ENCODE assay signal across 9 mouse cellular contexts in the genomic region with DNA sequence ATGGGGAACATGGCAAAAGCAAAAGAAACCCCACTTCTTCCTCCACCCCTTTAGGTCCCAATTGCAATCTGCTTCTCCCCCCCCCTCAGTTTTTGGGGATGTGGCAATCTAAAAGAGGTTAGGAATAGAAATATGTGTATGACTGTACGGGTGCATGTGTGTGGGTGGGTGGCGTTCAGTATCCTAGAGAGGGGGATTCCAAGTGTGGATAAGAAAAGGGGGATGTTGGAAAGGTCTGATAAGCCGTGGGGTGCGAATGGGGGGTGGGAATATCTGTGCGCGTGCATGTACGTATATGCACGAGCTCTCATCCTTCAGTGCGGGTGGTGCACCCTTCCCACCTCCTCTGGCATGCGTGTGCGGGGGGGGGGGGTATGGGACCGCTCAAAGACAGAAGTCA. TPM values are rescaled to one million over a fixed set of nuclear protein-coding genes. Genes with fewer than 3 reads are reported as not detected.
DNase-seq lines count a peak whose midpoint lies in the region; ATAC-seq and TF ChIP-seq lines count a peak whose summit lies in the region.
"Had no signal": no experiment of that assay in that cellular context is flagged by ENCODE, and none has a peak within 500 bp of the region (broad histone marks: within the 10 kb centered on the region; RNA-seq: fewer than 3 reads in every experiment).

No protein-coding gene starts in this region.

- H3K4me2 ChIP-seq in limb, embryonic 15.5 days: peak overlapping the region; percentile 95
- peak overlapping the region; percentile 82 for H3K4me2 ChIP-seq in stomach, embryonic 14.5 days (replicated peaks; ENCODE audit: low read depth, low read length)

- H3K4me3 ChIP-seq in spleen, adult 2 months (ENCODE audit: extremely low read depth, insufficient read depth, insufficient read length): peak overlapping the region; percentile 47; the same call in 1 of the 2 replicates
- H3K4me3 ChIP-seq in limb, embryonic 15.5 days: peak overlapping the region; percentile 55
- H3K4me3 ChIP-seq in stomach, embryonic 14.5 days (ENCODE audit: low read depth, low read length): peak overlapping the region; percentile 44

- peak overlapping the region; percentile 60 for H3K9ac ChIP-seq in limb, embryonic 15.5 days
- peak overlapping the region; percentile 46; the same call in 1 of the 2 replicates for H3K9ac ChIP-seq in stomach, embryonic 14.5 days (replicated peaks; ENCODE audit: low read depth, low read length)

- no peaks in the 10 kb centered on the region for H3K9me3 ChIP-seq in limb, embryonic 15.5 days
- H3K9me3 ChIP-seq in stomach, embryonic 14.5 days (ENCODE audit: control insufficient read depth, low read depth, low read length): no peaks in the 10 kb centered on the region

- peak; percentile 40 for DNase-seq in cerebellum, adult 11 months
- DNase-seq in spleen, adult 2 months (ENCODE audit: low read depth in 1 of 2, low spot score in 2 of 2): no peak
- DNase-seq in spleen, postnatal 36 days (ENCODE audit: low spot score in 2 of 2): no peak
- DNase-seq in layer of hippocampus, postnatal 14 days (ENCODE audit: low spot score in 2 of 2): no peak
- no peak for DNase-seq in kidney, postnatal 36 days

- TF ChIP-seq CTCF in spleen, adult 2 months (IDR thresholded peaks at IDR 0.05; ENCODE audit: extremely low read depth, insufficient read depth, insufficient read length, insufficient replicate concordance): no peak

- no peak for ATAC-seq in cerebellum, adult (ENCODE audit: insufficient number of reproducible peaks, low FRiP score, low TSS enrichment)
- ATAC-seq in limb, embryonic 15.5 days (ENCODE audit: insufficient number of reproducible peaks, low FRiP score, low TSS enrichment, low read depth): no peak
- ATAC-seq in stomach, embryonic 14.5 days (ENCODE audit: insufficient number of reproducible peaks, insufficient read depth, low FRiP score, low read depth): no peak

- peaks cover 19% of the 10 kb centered on the region for H3K4me1 ChIP-seq in spleen, adult 2 months (ENCODE audit: control insufficient read depth, insufficient read depth, insufficient read length)
- H3K4me1 ChIP-seq in limb, embryonic 15.5 days: peaks cover 46% of the 10 kb centered on the region
- peaks cover 28% of the 10 kb centered on the region; the same call in 1 of the 2 replicates for H3K4me1 ChIP-seq in stomach, embryonic 14.5 days (ENCODE audit: control insufficient read depth, insufficient read depth, low read length)

- WGBS in spleen, adult 2 months: 3% methylated on average over 11 of the region's 12 CpGs
- WGBS in limb, embryonic 15.5 days: under 1% methylated on average over 10 of the region's 12 CpGs
- 2% methylated on average over 9 of the region's 12 CpGs for WGBS in stomach, embryonic 14.5 days

- H3K36me3 ChIP-seq in spleen, adult 2 months (ENCODE audit: control insufficient read depth, insufficient read depth, low read length): no peaks in the 10 kb centered on the region
- no peaks in the 10 kb centered on the region for H3K36me3 ChIP-seq in limb, embryonic 15.5 days
- H3K36me3 ChIP-seq in stomach, embryonic 14.5 days (ENCODE audit: control insufficient read depth, insufficient read depth, low read length): no peaks in the 10 kb centered on the region

- no peak overlapping the region for H3K27ac ChIP-seq in spleen, adult 2 months (ENCODE audit: insufficient read depth, low read length)
- H3K27ac ChIP-seq in limb, embryonic 15.5 days: peak overlapping the region; percentile 74; the same call in 1 of the 2 replicates
- H3K27ac ChIP-seq in stomach, embryonic 14.5 days (ENCODE audit: low read length): no peak overlapping the region; the same call in 1 of the 2 replicates

- TF ChIP-seq POLR2A in spleen, adult 2 months (IDR thresholded peaks at IDR 0.05; ENCODE audit: low read depth, low read length): no peak

- H3K27me3 ChIP-seq in spleen, adult 2 months (ENCODE audit: control insufficient read depth, insufficient read depth, low read length): peaks cover 28% of the 10 kb centered on the region
- peaks cover 9% of the 10 kb centered on the region; the same call in 1 of the 2 replicates for H3K27me3 ChIP-seq in limb, embryonic 15.5 days
- no peaks in the 10 kb centered on the region for H3K27me3 ChIP-seq in stomach, embryonic 14.5 days (ENCODE audit: control insufficient read depth, insufficient read depth, low read length)

RNA-seq across cellular contexts. Expression of gene Ankrd34a, which starts 0.4 kb away (rescaled TPM):
- polyA plus RNA-seq in spleen, adult 2 months (2012; rRNA removed): 0.14 and 0.15 TPM in 2 replicates
- polyA plus RNA-seq in limb, embryonic 15.5 days (2015; fragmentation: Nextera tagmentation; extraction: Ambion mirVana): 1.9 and 2.7 TPM in 2 replicates
- 2.9 and 3.4 TPM in 2 replicates for polyA plus RNA-seq in stomach, embryonic 14.5 days (2014; fragmentation: Nextera tagmentation; extraction: Ambion mirVana)
- total RNA-seq in layer of hippocampus, postnatal 14 days (2021): 10 to 100 TPM; 45.9 to 51.8 TPM
- polyA plus RNA-seq: erythroblast, embryonic 14.5 days had no signal

RNA-seq across cellular contexts. Expression of gene Polr3gl, which starts 2.9 kb away (rescaled TPM):
- polyA plus RNA-seq in spleen, adult 2 months (2012; rRNA removed): 9.2 and 10.7 TPM in 2 replicates
- 38.9 and 42.0 TPM in 2 replicates for polyA plus RNA-seq in limb, embryonic 15.5 days (2015; fragmentation: Nextera tagmentation; extraction: Ambion mirVana)
- polyA plus RNA-seq in stomach, embryonic 14.5 days (2014; fragmentation: Nextera tagmentation; extraction: Ambion mirVana): 21.5 and 29.5 TPM in 2 replicates
- total RNA-seq in layer of hippocampus, postnatal 14 days (2021): 10 to 100 TPM; 26.7 to 29.7 TPM

RNA-seq across cellular contexts. Expression of gene Lix1l, which starts 4.1 kb away (rescaled TPM):
- polyA plus RNA-seq in spleen, adult 2 months (2012; rRNA removed): 5.8 and 5.9 TPM in 2 replicates
- polyA plus RNA-seq in limb, embryonic 15.5 days (2015; fragmentation: Nextera tagmentation; extraction: Ambion mirVana): 7.7 and 9.4 TPM in 2 replicates
- polyA plus RNA-seq in stomach, embryonic 14.5 days (2014; fragmentation: Nextera tagmentation; extraction: Ambion mirVana): 10.6 TPM in 2 replicates
- 10 to 100 TPM; 31.6 to 32.8 TPM for total RNA-seq in layer of hippocampus, postnatal 14 days (2021)

RNA-seq across cellular contexts. Expression of gene Gm16253, which starts 20.1 kb away (rescaled TPM):
- polyA plus RNA-seq in spleen, adult 2 months (2012; rRNA removed): 0.18 TPM in 1 of 2 replicates, not detected in the other
- 0.82 and 1.2 TPM in 2 replicates for polyA plus RNA-seq in limb, embryonic 15.5 days (2015; fragmentation: Nextera tagmentation; extraction: Ambion mirVana)
- 0.69 and 1.9 TPM in 2 replicates for polyA plus RNA-seq in stomach, embryonic 14.5 days (2014; fragmentation: Nextera tagmentation; extraction: Ambion mirVana)
- total RNA-seq in layer of hippocampus, postnatal 14 days (2021): not detected
- polyA plus RNA-seq: erythroblast, embryonic 14.5 days had no signal

RNA-seq across cellular contexts. Expression of gene Rbm8a, which starts 32.9 kb away (rescaled TPM):
- polyA plus RNA-seq in spleen, adult 2 months (2012; rRNA removed): 2.6 and 3.1 TPM in 2 replicates
- polyA plus RNA-seq in limb, embryonic 15.5 days (2015; fragmentation: Nextera tagmentation; extraction: Ambion mirVana): 102 and 120 TPM in 2 replicates
- polyA plus RNA-seq in stomach, embryonic 14.5 days (2014; fragmentation: Nextera tagmentation; extraction: Ambion mirVana): 144 and 147 TPM in 2 replicates
- total RNA-seq in layer of hippocampus, postnatal 14 days (2021): 10 to 100 TPM; 51.9 to 52.5 TPM
